Mouse (Mus musculus) splenic B cell, adult 2 months (primary cell): ENCODE results near the gene Tln1.

ENCODE experiments used
- DNase-seq: peaks from one replicate; pipeline ENCODE4 v3.0.0-alpha.2; 2011; ENCODE audit warnings: low read depth, low spot score
- H3K27me3 ChIP-seq: 2 replicates; pipeline ENCODE4 v1.6.1; 2012; ENCODE audit warnings: mild to moderate bottlenecking, low read length, moderate library complexity, mixed read lengths; ENCODE audit not compliant: control insufficient read depth, poor library complexity, insufficient read depth, severe bottlenecking
- H3K36me3 ChIP-seq: 2 replicates; pipeline ENCODE4 v1.6.1; 2012; ENCODE audit warnings: mild to moderate bottlenecking, low read length, moderate library complexity, mixed read lengths; ENCODE audit not compliant: control insufficient read depth, poor library complexity, insufficient read depth, severe bottlenecking

Tln1 gene

GRCm38 (mm10) chr4:43546375-43547047 lies 16.0 kb downstream of the Tln1 start:
- no peaks in the 10 kb centered on the region for H3K27me3 ChIP-seq
- no peak for DNase-seq
- H3K36me3 ChIP-seq, result peaks cover 41% of the 10 kb centered on the region

DNA sequence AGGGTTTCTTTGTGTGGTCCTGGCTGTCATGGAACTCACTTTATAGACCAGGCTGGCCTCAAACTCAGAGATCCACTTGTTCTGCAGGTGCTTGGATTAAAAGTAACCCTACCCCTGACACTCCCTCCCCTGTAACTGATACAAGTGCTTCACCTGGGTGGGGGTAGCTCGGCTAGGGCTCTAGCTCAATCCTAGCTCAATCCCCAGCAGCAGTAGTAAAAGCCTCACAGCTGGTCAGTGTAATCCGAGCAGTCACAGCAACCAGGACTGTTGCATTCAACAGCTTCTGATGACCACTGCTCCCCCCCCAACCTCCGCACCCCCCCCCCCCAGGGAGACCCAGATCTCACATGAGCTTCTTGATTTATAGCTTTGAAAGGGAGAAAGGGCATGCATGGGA lies 20.4 kb downstream of the Tln1 start:
- no peak for DNase-seq
- Histone ChIP-seq H3K36me3 (peaks cover 46% of the 10 kb centered on the region), H3K27me3 (no peaks in the 10 kb centered on the region)

- Histone ChIP-seq H3K36me3 (peaks cover 45% of the 10 kb centered on the region), H3K27me3 (no peaks in the 10 kb centered on the region)
- no peak for DNase-seq
Observed at GRCm38 (mm10) chr4:43536031-43536430, 26.5 kb downstream of the Tln1 start.

DNA sequence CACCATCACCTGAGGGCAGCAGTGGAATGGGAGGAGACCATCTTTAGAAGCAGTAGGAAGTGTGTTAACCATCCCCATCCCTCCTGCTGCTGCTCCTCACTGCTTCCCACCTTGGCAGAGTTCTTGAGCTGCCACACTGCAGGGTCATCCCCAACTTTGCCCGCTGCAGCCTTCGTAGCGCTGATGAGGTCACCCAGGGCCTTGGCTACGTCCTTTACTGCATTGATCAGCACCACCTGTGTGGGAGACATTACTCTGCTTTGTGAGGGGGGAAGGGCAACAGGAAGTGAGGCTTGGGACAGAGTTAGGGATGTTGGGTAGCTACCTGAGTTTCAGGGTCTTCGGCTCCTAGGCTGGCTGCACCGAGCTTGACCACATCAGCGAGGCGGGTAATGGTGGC lies 26.9 kb downstream of the Tln1 start:
- Histone ChIP-seq H3K36me3 (peaks cover 45% of the 10 kb centered on the region), H3K27me3 (no peaks in the 10 kb centered on the region)
- DNase-seq, result no peak

GRCm38 (mm10) chr4:43533270-43533669 lies 29.2 kb downstream of the Tln1 start:
- peaks cover 31% of the 10 kb centered on the region for H3K36me3 ChIP-seq
- DNase-seq, result no peak
- H3K27me3 ChIP-seq, result no peaks in the 10 kb centered on the region

DNA sequence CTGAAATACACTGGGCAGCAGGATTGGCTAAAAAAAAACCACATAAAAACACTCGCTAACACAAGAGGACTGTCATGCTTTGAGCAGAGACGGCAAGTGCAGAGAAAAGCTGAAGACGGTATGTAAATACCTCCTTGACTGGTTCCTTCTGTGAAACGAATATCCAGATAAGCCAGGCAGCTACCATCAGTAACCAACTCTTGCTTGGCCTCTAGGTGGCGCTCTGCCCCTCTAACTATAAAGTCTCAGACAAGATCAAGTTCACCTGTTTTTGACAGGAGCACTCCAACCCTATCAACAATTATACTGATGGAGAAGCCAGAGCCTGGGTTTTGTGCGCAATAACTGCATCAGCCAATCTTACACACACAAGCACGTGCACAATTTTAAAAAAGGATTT lies 31.9 kb downstream of the Tln1 start:
- peak; percentile 89 for DNase-seq
- H3K36me3 ChIP-seq, result peaks cover 13% of the 10 kb centered on the region
- no peaks in the 10 kb centered on the region for H3K27me3 ChIP-seq

GRCm38 (mm10) chr4:43530081-43530501 lies 32.4 kb downstream of the Tln1 start:
- Histone ChIP-seq H3K27me3 (no peaks in the 10 kb centered on the region), H3K36me3 (peaks cover 13% of the 10 kb centered on the region)
- no peak for DNase-seq

DNA sequence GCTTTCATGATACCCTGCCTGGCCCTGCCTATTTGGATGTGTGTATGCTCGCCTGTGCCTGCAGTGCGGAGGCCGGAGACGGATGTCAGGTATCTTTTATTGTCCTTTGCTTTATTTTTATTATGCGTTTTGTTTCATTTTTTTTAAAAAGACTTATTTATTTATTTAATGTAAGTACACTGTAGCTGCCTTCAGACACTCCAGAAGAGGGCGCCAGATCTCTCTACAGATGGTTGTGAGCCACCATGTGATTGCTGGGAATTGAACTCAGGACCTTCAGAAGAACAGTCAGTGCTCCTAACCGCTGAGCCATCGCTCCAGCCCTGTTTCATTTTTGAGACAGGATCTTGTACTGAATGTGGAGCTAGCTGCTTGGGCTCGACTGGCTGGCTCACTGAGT lies 34.0 kb downstream of the Tln1 start:
- H3K27me3 ChIP-seq, result no peaks in the 10 kb centered on the region; the same call in 1 of the 2 replicates
- DNase-seq, result peak; percentile 54
- peaks cover 9% of the 10 kb centered on the region for H3K36me3 ChIP-seq

DNA sequence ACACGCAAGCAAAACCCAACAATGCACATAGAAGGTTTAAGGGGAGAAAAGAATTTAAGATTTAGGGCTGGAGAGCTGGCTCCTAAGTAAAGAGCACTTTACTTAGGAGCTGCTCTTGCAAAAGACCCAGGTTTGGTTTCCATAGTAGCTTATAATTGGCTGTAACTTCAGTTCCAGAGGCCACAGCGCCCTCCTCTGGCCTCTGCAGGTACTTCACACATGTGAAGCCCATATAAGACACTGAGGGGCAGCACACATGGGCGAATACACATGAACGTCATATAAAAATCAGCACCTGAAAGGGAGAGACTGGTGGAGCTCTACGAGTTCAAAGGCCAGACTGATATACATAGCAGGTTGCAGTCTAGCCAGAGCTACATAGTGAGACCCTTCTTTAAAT lies 34.6 kb downstream of the Tln1 start:
- DNase-seq, result peak; percentile 57
- Histone ChIP-seq H3K27me3 (no peaks in the 10 kb centered on the region; the same call in 1 of the 2 replicates), H3K36me3 (peaks cover 6% of the 10 kb centered on the region; the same call in 1 of the 2 replicates)

DNA sequence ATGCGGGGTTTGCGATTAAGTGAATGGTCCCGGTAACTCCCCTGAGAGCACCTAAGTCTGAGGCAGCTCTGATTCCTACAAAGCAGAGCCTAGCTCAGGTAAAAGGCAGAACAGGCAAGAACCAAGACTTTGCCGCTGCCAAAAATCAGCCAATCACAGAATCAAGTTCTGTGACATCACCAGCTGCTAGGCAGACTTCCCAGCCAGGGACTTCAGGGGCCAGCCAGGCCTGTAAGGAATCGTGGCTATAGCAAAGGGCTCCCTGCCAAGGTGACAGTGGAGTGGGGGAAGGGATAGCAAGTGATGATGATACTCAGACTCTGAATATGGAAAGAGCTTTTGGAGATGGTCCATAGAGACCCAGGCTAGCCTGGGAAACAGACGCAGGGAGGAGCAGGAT lies 42.5 kb downstream of the Tln1 start:
- DNase-seq, result peak; percentile 94
- Histone ChIP-seq H3K36me3 (no peaks in the 10 kb centered on the region), H3K27me3 (no peaks in the 10 kb centered on the region; the same call in 1 of the 2 replicates)

DNA sequence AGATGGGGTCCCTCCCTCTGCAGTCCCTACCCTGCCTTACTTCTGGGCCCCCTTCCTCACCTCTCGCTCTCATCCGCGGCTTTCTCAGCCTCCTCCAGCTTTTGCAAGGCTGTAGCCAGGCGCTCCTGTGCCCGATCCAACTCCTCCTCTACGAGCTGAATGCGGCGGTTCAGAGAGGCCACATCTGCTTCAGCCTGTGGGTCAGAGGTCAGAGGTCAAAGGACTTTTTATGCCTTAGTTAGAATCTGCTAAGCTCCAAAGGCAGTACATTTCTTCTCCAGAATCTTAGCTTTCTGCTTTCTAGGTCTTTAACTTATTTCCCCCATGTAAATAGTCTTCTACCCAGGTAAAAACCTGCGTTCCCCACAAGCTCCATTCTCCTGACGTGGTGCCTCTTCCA lies 42.9 kb downstream of the Tln1 start:
- Histone ChIP-seq H3K36me3 (no peaks in the 10 kb centered on the region), H3K27me3 (no peaks in the 10 kb centered on the region; the same call in 1 of the 2 replicates)
- no peak for DNase-seq

GRCm38 (mm10) chr4:43515764-43516708 lies 46.5 kb downstream of the Tln1 start:
- Histone ChIP-seq H3K36me3 (no peaks in the 10 kb centered on the region), H3K27me3 (no peaks in the 10 kb centered on the region)
- DNase-seq, result no peak

DNA sequence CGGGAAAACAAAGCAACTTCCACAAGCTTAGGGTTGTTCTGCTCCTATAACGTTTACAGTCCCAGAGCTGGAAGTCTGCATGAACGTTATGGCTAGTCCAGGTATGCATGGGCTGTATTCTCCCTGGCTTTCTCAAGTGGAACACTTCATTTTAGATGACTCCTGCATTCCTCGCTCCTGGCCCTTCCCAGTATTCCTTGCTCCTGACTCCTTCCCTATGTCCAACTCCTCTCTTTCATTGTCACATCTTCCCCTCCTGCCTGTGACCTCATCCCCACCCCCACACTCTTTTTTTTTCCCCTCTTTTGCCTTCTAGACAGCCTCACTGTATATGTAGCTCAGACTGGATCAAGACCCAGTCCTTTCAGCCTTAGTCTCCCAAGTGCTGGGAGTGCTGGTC lies 48.7 kb downstream of the Tln1 start:
- no peaks in the 10 kb centered on the region for H3K27me3 ChIP-seq
- DNase-seq, result no peak
- H3K36me3 ChIP-seq, result no peaks in the 10 kb centered on the region

DNA sequence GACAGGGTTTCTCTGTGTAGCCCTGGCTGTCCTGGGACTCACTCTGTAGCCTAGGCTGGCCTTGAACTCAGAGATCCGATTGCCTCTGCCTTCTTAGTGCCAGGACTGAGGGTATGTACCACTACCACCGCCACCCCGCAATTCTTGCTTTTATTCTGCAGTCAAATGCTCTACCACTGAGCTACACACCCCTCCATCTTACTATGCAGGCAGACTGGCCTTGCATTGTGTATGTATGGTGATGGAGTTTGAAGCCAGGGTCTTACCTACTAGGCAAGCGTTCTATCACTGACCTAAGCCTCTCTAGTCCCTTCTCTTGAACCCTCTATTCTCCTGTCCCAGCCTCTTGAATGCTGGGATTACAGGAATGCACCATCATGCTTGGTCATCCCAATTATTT lies 49.2 kb downstream of the Tln1 start:
- no peaks in the 10 kb centered on the region for H3K36me3 ChIP-seq
- DNase-seq, result no peak
- H3K27me3 ChIP-seq, result no peaks in the 10 kb centered on the region

DNA sequence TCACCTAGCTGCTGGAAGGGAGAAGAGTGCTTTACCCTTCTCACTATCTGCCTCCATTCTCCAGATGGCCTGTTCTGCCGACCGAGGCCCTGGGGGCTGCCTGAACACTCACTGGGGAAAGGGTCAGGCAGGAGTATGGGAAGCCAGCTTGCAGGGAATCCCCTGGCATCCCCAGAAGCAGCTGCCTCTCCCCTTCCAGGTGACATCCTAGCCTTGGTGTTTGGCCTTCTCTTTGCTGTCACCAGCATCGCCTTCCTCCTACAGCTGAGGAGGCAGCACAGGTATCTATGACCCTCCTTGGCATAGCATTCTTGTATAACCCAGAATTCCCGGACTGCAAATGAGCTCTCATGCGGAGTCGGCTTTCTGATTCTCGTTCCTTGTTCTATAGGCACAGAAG lies 49.8 kb downstream of the Tln1 start:
- DNase-seq, result no peak
- Histone ChIP-seq H3K27me3 (no peaks in the 10 kb centered on the region), H3K36me3 (no peaks in the 10 kb centered on the region)
